In the genomic region with DNA sequence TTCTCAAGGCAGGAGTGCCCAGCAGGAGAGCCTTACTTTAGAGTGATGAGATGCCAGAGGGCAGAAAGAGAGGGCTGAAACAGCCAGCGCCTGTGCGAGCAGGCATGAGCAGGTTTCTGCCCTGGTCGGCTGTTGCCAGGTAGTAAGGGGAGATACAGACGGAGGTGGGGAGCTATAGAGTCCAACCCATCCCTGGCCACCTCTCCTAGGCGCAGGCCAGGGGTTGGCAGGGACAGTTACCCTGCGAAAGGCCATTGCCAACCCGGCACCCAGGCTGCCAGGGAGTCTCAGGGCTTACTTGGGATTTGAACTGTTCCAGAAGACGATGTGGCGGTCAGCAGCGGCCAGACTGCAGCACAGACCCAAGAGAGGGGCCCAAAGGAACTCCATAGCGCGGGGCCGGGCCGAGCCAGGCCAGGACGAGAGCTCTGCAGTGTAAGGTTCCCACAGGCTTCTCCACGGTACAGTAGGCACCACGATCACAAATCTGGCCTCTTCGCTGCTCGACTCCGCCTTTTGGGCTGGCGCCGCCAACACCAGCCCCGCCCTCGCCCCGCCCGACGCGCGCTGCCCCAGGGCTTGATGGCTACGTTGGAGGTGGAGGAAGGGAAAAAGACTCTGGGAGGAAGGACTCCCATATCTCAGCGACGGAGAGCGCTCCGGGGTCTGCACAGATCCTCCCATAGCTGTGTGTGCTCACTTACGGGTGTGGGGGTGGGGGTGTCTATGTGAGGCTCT, we compare ENCODE assay signal across 1 mouse cellular context.
TF ChIP-seq lines count a peak whose summit lies in the region.

No protein-coding gene starts in this region.

TF ChIP-seq in myocyte, 11 proteins besides CTCF, POLR2A, EP300 and RAD21:
- TF ChIP-seq USF1 (IDR thresholded peaks at IDR 0.05; ENCODE audit: low read depth) (no peak), POLR2AphosphoS2 (IDR thresholded peaks at IDR 0.05; ENCODE audit: insufficient read length, low read depth) (peak; percentile 96)
TF ChIP-seq in myocyte: peak in this region for 1.
